Mouse (Mus musculus): ENCODE data around the gene Lrch1.

The Lrch1 gene

DNA sequence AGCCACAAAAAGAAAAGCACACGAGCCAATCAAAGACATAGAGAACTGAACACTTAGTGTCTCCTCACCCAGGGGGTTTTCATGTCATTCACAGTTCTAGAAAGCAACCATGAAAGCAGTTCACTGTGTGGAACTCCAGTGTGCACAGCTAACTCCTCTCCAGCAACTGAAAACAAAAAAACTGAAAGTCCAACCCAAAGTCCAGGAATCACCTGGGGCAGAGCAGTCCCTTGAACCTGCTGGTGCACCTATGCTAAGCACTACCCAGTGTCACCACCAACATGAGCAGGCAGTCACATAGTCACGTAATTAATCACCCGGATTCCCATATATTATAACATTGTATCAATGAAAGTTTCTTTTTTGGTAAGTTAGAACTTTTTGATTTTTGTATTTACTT lies 23.2 kb downstream of the Lrch1 start:
- ATAC-seq (ENCODE audit: insufficient number of reproducible peaks, low FRiP score, low TSS enrichment), result no peak

DNA sequence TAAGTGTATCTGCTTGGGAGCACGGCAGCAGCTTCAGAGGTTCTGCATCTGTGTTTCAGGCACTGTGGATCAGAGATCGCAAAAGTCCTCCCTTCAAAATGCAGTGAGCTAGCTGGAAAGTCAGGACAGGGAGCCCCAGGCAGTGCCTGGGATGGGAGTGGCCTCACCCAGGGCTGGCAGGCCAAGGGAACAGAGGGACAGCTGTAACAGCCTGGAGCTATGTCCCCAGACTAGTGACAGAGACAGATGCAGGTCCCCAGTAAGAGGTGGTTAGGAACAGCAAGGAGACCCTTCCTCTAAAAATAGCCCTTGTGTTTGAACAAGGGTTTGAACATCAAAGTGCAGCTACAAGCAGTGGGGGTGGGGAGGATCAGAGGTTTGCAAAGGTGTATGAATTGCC lies 23.6 kb downstream of the Lrch1 start:
- ATAC-seq (ENCODE audit: insufficient number of reproducible peaks, low FRiP score, low TSS enrichment), result no peak

DNA sequence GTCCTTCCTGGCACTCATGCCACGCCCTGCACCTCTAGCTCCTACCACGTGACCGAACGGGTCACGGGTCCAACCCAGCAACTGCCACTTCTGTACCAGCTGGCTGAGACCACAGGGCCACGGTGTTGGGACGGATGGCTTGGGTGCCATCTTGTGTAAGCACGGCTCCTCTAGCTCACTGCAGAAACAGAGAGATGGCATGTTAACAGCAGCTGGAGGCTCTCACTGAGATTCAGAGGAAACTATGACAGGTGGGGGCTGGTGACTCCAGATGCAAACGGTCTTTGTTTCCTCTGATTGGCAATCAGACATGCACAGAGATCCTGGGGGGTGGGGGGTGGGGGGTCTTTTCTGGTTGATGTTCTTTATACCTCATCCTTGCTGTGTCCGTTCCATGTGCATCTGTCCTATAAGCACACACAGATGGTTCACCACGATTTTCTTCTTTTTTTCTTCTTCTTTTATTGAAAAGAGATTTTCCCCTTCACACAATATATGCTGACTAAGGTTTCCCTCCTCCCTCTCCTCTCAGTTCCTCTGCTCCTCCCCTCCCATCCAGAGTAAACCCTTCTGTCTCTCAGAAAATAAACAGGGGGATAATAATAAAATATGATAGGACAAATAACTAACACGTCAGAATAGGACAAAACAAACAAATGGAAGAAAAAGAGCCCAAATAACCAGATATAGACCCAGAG lies 25.5 kb downstream of the Lrch1 start:
- ATAC-seq (ENCODE audit: insufficient number of reproducible peaks, low FRiP score, low TSS enrichment), result no peak

- ATAC-seq (ENCODE audit: insufficient number of reproducible peaks, low FRiP score, low TSS enrichment), result no peak
These were observed 26.2 kb downstream of the Lrch1 start for GRCm38 (mm10) chr14:74921471-74921870.

DNA sequence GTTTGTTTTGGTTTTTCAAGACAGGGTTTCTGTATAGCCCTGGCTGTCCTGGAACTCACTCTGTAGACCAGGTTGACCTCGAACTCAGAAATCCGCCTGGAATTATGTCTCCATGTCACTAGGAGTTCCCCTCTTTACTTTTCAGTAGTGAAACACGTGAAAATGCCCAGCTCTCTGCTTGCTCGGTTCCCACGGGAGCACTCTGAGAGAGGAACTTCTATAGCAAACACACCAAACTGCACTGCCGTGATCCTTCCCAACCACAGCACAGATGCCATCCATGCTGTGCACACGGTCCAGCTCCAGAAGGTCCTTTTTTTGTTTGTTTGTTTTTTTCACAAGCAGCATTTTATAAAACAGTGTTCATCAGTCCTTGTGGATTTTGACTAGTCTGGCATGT lies 28.5 kb downstream of the Lrch1 start:
- no peak for ATAC-seq (ENCODE audit: insufficient number of reproducible peaks, low FRiP score, low TSS enrichment)

DNA sequence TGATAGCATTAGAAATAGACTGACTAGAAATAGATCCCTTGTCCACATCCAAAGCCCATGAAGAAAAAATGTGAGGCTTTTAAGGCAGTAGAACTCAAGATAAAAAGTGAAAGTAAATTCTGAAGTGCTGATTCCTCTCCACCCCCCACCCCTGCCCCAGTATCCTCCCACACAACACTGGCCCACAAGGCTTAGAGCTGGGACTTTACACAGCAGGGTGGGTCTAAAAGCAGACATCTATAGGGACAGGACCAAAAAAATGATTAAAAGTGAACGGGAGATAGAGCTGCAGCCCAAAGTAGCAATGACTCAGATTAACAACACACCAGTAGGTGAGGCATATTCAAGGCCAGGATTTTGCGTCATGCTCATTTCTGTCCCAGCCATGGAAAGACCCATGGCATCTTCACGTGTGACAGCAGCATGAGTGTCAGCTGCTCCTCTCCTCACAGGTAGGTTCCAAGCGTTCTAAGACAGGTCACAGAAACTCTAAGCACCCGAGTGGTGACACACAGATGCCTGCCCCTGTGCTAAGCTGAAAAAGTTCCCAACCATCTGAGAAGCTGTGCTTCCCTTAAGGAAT lies 29.1 kb downstream of the Lrch1 start:
- ATAC-seq (ENCODE audit: insufficient number of reproducible peaks, low FRiP score, low TSS enrichment), result no peak

DNA sequence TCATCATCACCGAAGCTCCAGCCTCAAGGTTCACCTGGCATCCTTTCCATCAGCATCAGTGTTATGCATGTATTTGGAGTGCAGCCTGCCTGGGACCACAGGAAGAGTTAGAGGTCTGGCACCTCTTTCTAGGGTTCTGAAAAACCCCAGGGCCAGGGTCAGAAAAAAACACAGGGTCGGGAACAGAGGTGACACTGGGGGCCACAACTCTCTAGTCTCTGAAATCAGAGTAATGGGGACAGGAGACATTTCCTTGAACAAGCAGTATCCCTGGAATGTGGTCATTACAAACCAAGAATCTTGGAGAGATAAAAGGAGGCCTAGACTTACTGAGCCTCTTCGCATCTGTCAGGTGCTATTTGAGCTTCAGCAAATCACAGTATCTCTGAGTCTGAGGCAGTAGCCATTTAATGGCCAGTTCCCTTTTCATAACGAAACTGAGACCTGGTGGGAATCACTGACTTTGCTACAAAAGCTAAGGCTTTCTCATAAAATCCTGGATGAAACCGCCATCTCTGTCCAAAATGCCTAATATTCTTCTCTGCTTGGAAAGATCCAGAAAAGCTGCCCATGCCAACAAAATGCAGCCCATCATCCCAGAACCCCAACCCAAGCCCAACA lies 30.1 kb downstream of the Lrch1 start:
- ATAC-seq (ENCODE audit: insufficient number of reproducible peaks, low FRiP score, low TSS enrichment), result no peak

GRCm38 (mm10) chr14:74916691-74917090 lies 31.0 kb downstream of the Lrch1 start:
- ATAC-seq (ENCODE audit: insufficient number of reproducible peaks, low FRiP score, low TSS enrichment), result no peak

DNA sequence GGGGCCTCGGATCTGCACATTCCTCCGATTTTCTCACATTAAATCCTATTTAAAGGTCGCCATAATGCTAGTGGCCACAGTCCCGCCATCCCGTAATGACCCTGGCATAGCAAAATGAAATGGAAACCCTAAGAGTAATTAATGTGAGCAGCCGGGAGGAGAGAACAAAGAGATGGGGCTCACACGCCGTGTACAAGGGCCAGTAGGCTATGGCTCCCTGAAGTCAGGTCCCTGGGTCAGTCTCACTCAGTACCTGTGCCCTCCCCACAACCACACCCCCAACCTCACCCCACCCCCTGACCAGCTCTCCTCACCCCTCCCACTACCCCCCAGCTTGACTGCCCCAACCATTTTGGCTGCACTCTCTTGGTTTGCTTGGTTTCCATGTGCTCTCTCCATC lies 31.6 kb downstream of the Lrch1 start:
- ATAC-seq (ENCODE audit: insufficient number of reproducible peaks, low FRiP score, low TSS enrichment), result no peak

GRCm38 (mm10) chr14:74915658-74916057 lies 32.0 kb downstream of the Lrch1 start:
- no peak for ATAC-seq (ENCODE audit: insufficient number of reproducible peaks, low FRiP score, low TSS enrichment)

GRCm38 (mm10) chr14:74915025-74915424 lies 32.7 kb downstream of the Lrch1 start:
- ATAC-seq (ENCODE audit: insufficient number of reproducible peaks, low FRiP score, low TSS enrichment), result no peak

DNA sequence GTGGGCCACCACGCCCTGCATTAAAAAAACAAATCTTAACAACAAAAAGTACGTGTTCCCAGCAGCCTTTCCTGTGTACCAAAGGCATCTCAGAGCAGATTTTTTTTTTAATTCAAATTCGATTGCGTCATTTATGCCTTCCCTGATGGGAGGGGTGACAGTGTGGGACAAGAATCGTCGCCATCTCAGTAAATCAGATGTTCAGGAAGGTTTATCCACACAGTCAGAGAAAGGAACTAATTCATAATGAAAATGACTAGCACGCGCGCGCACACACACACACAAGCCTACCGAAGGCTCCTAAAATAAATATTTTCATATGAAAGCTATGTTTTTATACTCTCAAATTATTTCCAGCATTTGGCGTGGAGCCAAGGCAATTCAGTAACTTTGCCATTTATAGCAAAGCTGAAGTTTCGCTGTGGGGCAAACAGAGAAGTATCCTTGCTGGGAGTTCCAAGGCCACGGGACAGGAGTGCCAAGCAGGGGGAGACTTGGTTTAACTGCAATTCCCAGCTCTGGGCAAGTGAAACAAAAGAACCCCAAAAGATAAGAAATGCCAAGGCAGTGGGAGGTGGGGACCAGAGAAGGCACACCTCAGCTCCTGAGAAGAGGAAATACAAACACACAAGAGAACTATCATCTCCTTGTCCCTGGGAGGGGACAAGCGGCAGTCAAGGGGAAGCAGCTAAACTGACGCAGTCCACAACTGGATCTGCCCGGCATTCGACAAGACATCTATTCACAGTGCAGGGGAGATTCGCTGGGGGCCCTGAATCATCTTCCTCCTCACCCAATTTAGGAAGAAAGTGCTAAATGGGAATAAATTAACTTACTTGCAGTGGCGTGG lies 34.1 kb downstream of the Lrch1 start:
- no peak for ATAC-seq (ENCODE audit: insufficient number of reproducible peaks, low FRiP score, low TSS enrichment)

GRCm38 (mm10) chr14:74910363-74910762 lies 37.3 kb downstream of the Lrch1 start:
- ATAC-seq (ENCODE audit: insufficient number of reproducible peaks, low FRiP score, low TSS enrichment), result no peak

DNA sequence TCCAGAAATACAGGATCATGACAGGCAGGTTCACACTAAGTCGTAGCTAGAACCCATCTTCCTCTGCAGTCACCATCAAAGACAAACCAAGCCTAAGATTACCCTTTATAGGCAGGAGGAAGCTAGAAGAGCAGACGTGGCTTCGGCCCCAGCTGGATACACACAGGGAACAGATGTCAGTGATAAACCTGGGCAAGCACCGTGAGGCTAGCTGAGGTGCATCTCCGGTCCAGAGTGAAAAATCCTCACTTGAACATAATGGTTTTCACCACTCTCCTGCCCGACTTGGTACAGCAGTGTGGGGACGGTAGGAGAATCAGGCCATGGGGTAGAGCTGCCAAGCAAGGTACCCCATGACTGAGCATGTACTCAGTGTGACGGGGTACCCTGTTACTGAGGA lies 38.7 kb downstream of the Lrch1 start:
- ATAC-seq (ENCODE audit: insufficient number of reproducible peaks, low FRiP score, low TSS enrichment), result no peak

DNA sequence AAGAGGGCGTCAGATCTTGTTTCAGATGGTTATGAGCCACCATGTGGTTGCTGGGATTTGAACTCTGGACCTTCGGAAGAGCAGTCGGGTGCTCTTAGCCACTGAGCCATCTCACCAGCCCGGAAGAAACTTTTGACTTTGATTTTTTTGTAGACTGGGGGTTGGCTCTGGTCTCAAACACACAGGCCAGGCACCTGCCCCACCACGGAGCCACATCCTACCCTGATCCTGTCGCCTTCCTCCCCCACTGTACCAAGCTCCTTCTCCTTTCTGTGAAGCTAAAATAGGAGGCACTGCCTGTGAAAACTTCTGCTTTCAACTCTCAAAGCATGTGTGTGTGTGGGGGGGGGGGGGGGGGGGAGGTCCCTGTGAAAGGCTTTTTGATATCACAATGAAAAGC lies 39.4 kb downstream of the Lrch1 start:
- ATAC-seq (ENCODE audit: insufficient number of reproducible peaks, low FRiP score, low TSS enrichment), result no peak

GRCm38 (mm10) chr14:74907706-74908105 lies 40.0 kb downstream of the Lrch1 start:
- no peak for ATAC-seq (ENCODE audit: insufficient number of reproducible peaks, low FRiP score, low TSS enrichment)

DNA sequence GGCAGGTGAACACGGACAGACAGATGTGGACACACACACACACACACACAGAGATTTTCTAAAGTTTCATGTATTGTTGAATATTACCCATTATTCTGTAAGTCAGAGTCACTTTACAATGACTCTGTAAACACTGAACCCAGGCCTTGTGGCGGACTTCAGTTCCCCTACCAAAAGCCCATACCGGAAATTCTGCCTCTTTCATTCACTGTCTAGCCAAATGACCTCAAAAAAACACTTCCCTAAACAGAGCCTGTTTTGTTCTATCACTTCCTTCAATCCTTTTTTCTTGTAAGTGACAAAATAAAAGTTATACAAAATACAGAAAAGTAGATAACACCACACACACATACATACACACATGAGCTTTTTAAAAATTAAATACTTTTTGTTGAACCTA lies 41.7 kb downstream of the Lrch1 start:
- no peak for ATAC-seq (ENCODE audit: insufficient number of reproducible peaks, low FRiP score, low TSS enrichment)

DNA sequence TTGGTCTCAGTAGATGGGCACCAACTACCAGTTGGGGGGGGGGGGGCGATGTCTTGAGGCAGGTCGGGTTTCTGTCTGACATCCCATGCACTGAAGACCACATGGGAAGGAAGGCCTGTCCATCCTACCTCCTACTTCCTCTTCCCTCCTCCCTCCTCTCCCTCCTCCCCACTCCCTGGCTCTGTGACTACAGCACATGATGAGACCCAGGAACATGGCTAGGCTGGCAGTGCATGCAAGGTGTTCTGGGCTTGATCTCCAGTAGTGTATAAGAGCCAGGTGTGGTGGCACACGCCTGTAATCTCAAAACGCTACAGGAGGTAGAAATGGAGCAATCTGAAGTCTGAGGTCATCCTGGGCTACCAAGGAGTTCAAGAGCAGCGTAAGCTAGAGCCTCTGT lies 43.2 kb downstream of the Lrch1 start:
- ATAC-seq (ENCODE audit: insufficient number of reproducible peaks, low FRiP score, low TSS enrichment), result no peak

GRCm38 (mm10) chr14:74903047-74903446 lies 44.6 kb downstream of the Lrch1 start:
- no peak for ATAC-seq (ENCODE audit: insufficient number of reproducible peaks, low FRiP score, low TSS enrichment)

DNA sequence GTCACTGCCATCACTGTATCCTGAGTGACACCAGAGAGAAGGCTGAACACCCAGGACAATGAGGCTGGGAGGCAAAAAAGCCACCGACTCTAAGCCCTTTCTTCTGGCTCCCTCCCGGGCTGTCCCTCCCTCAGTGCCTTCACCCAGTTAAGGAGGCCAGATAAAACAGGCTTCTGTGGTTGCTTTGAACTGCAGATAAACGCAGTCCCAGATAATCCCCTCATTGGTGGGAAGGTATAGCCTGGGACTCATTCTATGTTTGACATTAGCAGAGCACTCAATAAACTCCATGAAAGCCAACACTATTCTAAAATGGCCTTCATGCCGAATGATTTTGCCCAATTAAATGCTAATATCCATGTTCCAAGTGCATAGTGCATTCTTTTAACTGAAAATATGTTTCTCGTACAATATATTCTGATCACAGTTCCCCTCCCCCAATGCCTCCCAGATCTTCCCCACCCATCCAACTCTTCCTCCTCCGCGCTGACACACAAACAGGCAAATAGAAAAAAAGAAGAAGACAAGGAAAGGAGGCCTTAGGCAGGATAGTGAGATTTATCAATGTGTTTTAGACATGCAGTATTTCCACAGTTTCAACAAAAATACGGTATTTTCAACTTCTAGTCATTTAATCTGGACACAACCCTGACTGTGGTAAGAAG lies 46.8 kb downstream of the Lrch1 start:
- ATAC-seq (ENCODE audit: insufficient number of reproducible peaks, low FRiP score, low TSS enrichment), result no peak
